Mouse (Mus musculus) liver, embryonic 14.5 days (tissue): Measurements from ENCODE around the gene Dnm1. TPM values are rescaled to one million over a fixed set of nuclear protein-coding genes. Genes with fewer than 3 reads are reported as not detected.

Source experiments
- ATAC-seq: fragments of 200-750 bp; cut with Nextera tagmentation; 2 replicates; pipeline ENCODE4 v1.8.0; 2017; ENCODE audit warnings: moderate number of reproducible peaks, mild to moderate bottlenecking, moderate library complexity; ENCODE audit not compliant: insufficient read depth
- DNase-seq, 3 experiments: peaks; one replicate each; pipeline ENCODE4 v3.0.0-alpha.2; 2012 to 2013; ENCODE audit warnings: low read depth in 3 of 3, low spot score in 3 of 3
- H3K27ac ChIP-seq: fragments of 300-500 bp; sonication (generic); 2 replicates; pipeline ENCODE4 v1.5.1; 2014; ENCODE audit warnings: moderate library complexity, mild to moderate bottlenecking, control low read depth, inconsistent platforms
- H3K27me3 ChIP-seq: fragments of 300-500 bp; sonication (generic); 2 replicates; pipeline ENCODE4 v1.6.1; 2014; ENCODE audit warnings: mild to moderate bottlenecking, low read length, moderate library complexity; ENCODE audit not compliant: control insufficient read depth, insufficient read depth
- H3K36me3 ChIP-seq: fragments of 300-500 bp; sonication (generic); replicated peaks from 2 replicates; pipeline ENCODE4 v1.6.1; 2014; ENCODE audit warnings: low read depth; ENCODE audit not compliant: control insufficient read depth, insufficient read depth
- H3K4me1 ChIP-seq, 2 experiments: fragments of 200-500 bp in 1 of 2; fragments of 300-500 bp in 1 of 2; sonication (generic) in 1 of 2; replicated peaks; 2 replicates each; pipeline ENCODE4 v1.6.1; 2012 to 2014; ENCODE audit warnings: antibody characterized with exemption in 1 of 2, inconsistent platforms in 1 of 2, low read length in 1 of 2; ENCODE audit not compliant: control insufficient read depth in 2 of 2, insufficient read depth in 2 of 2
- H3K4me2 ChIP-seq: fragments of 300-500 bp; sonication (generic); 2 replicates; pipeline ENCODE4 v1.6.1; 2014; ENCODE audit warnings: low read depth, mild to moderate bottlenecking, control low read depth, moderate library complexity
- H3K4me3 ChIP-seq, 2 experiments: fragments of 200-500 bp in 1 of 2; fragments of 300-500 bp in 1 of 2; sonication (generic) in 1 of 2; 2 replicates each; pipeline ENCODE4 v1.5.1; 2012 to 2014; ENCODE audit warnings: low read depth in 2 of 2, low read length in 2 of 2, mild to moderate bottlenecking in 2 of 2, control low read depth in 1 of 2, inconsistent platforms in 1 of 2, moderate library complexity in 1 of 2; ENCODE audit not compliant: insufficient read depth in 1 of 2
- H3K9ac ChIP-seq: fragments of 300-500 bp; sonication (generic); replicated peaks from 2 replicates; pipeline ENCODE4 v1.6.1; 2014; ENCODE audit warnings: mild to moderate bottlenecking, control low read depth, moderate library complexity
- H3K9me3 ChIP-seq: fragments of 300-500 bp; sonication (generic); 2 replicates; pipeline ENCODE4 v1.6.1; 2016; ENCODE audit warnings: low read length, mixed read lengths; ENCODE audit not compliant: control insufficient read depth
- CTCF ChIP-seq: IDR thresholded peaks from 2 replicates; pipeline ENCODE4 v1.5.1; 2016; ENCODE audit warnings: antibody characterized with exemption, low read depth, control low read depth
- EP300 ChIP-seq: IDR thresholded peaks from 2 replicates; pipeline ENCODE4 v1.6.1; 2016; ENCODE audit warnings: antibody characterized with exemption, low read depth
- WGBS: fragments of 180-500 bp; shearing (Covaris S2); extraction: QIAGEN DNeasy Blood & Tissue Kit; methylation state at CpG from one replicate; pipeline ENCODE4 v1.1.7; 2014; ENCODE audit not compliant: insufficient replicate concordance; 5-methylcytosine and 5-hydroxymethylcytosine counted together
- polyA plus RNA-seq, 2 experiments: library from polyadenylated mRNA; depleted of rRNA in 1 of 2; stranded (reverse) in 1 of 2; unstranded in 1 of 2; fragments of >200 nt; fragmentation: Nextera tagmentation in 1 of 2; extraction: Ambion mirVana in 1 of 2; gene quantifications; 2 replicates each; pipeline versions ENCODE4 v1.2.1 to v1.2.3; 2012 to 2014

Gene Dnm1
- polyA plus RNA-seq, 2 experiments = 0.43 to 2.9 TPM

DNA sequence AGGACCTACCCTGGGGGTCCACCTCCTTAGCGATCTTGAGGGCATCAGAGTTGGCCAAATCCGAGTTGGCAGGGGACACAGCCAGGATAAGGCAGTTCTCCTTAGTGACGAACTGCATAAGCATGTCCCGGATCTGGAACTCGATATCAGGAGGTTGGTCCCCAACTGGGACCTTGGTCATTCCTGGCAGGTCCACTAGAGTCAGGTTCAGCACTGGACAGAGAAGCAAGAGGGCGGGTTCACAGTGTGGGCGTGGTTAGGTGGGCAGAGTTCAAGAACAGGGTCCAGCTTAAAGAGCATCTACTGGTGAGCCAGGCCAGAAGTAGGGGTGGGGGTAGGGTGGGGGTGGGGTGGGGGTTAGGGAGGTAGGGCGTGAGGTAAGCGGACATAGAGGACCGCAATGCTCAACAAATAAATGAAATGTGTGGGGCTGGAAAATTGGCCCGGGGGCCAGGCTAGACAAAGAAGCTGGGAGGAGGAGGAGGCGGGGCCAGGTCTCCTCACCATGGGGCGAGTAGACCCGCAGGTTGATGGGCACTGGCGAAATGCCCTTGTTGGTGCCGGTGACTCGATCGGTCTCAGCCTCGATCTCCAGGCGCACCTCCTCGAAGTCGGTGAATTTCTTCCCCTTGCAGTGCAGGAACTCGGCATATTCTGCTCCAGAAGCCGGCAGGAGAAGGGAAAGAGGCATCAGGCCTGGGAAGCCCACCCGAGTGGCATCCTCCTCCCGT lies 13.1 kb downstream of the Dnm1 start:
- TF ChIP-seq EP300 = no peak
- no peak for TF ChIP-seq CTCF
- no peaks in the 10 kb centered on the region for H3K4me1 ChIP-seq
- H3K4me3 ChIP-seq = no peak overlapping the region
- DNase-seq (no peak), ATAC-seq (no peak)
- no peak overlapping the region for H3K4me2 ChIP-seq
- no peaks in the 10 kb centered on the region; the same call in 1 of the 2 replicates for H3K27me3 ChIP-seq
- H3K9me3 ChIP-seq = no peaks in the 10 kb centered on the region
- WGBS = 28% methylated on average over 26 of the region's 26 CpGs
- no peak overlapping the region for H3K9ac ChIP-seq
- no peaks in the 10 kb centered on the region for H3K36me3 ChIP-seq
- no peak overlapping the region for H3K27ac ChIP-seq

DNA sequence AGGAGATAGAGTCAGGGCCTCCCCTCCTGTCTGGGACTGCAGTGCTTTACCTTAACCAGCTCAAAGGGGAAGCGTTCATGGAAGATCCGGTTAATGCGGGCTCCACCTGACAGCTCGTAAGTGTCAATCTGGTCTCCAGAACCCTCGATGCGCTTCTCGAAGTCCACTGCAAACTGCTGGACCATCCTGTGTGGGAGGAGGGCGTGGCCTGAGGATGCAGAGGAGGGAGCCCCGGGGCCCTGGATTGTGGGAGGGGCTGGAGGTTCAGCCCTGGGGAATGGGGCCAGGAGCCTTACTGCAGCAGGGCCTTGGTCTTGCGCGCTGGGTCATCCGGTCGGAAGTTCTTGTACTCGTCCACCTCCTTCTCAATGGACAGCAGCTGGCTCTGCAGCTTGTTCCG lies 17.2 kb downstream of the Dnm1 start:
- Histone ChIP-seq H3K27ac (no peak overlapping the region), H3K4me2 (no peak overlapping the region), H3K9me3 (no peaks in the 10 kb centered on the region), H3K36me3 (no peaks in the 10 kb centered on the region), H3K9ac (no peak overlapping the region), H3K4me1 (no peaks in the 10 kb centered on the region), H3K27me3 (no peaks in the 10 kb centered on the region; the same call in 1 of the 2 replicates), H3K4me3 (no peak overlapping the region)
- TF ChIP-seq CTCF (no peak), EP300 (no peak)
- DNase-seq = no peak
- no peak for ATAC-seq
- 35% methylated on average over 15 of the region's 15 CpGs for WGBS

DNA sequence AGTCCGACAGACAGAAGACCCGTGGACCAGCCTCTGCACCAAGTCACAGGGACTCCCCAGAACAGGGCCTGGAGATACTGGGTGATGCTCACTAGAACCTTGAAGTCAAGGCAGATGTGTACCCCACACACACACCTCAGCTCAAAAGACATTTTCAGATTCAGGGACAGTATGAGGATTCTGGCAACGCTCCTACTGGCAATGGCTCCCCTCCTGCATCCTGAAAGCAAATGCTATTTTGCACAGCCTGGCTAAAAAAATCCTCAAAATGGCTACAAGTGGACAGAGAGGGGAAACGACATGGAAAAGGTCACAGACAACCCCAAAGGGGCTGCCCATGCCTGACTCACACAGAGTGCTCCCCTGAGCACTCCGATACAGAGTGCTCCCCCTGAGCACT lies 21.0 kb downstream of the Dnm1 start:
- Histone ChIP-seq H3K27ac (no peak overlapping the region), H3K4me2 (no peak overlapping the region), H3K27me3 (no peaks in the 10 kb centered on the region; the same call in 1 of the 2 replicates), H3K36me3 (no peaks in the 10 kb centered on the region), H3K9me3 (no peaks in the 10 kb centered on the region), H3K4me3 (no peak overlapping the region), H3K9ac (no peak overlapping the region), H3K4me1 (no peaks in the 10 kb centered on the region)
- ATAC-seq (no peak), DNase-seq (no peak)
- 60% methylated on average over 5 of the region's 5 CpGs for WGBS
- no peak for TF ChIP-seq EP300
- TF ChIP-seq CTCF = no peak

DNA sequence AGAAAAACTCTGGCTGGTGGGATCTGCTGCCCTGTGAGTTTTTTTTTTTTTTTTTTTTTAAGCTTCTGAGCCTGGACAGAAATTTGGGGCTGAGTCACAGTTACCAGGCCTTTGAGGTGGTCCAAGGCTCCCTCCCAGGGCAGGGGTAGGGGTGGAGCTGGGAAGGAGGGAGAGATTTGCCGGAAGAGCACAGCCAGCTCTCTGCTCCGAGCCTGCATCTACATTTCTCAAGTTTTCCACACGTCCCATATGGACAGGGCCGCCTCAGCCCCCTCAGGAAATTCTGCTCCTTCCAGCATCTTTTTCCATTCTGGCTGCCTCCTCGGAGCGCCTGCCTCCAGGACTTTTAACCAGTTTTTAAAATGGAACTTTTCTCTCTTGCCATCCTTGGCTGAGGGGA lies 23.6 kb downstream of the Dnm1 start:
- no peaks in the 10 kb centered on the region for H3K36me3 ChIP-seq
- no peak overlapping the region for H3K9ac ChIP-seq
- DNase-seq (no peak), ATAC-seq (no peak)
- H3K4me2 ChIP-seq = no peak overlapping the region
- no peaks in the 10 kb centered on the region for H3K9me3 ChIP-seq
- WGBS = 54% methylated on average over 6 of the region's 6 CpGs
- H3K27me3 ChIP-seq = no peaks in the 10 kb centered on the region
- H3K27ac ChIP-seq = no peak overlapping the region
- H3K4me3 ChIP-seq = no peak overlapping the region
- H3K4me1 ChIP-seq = peaks cover 0 to 2% of the 10 kb centered on the region in 2 experiments; a peak in 1 of 4 replicates
- TF ChIP-seq EP300 = no peak
- TF ChIP-seq CTCF = no peak

DNA sequence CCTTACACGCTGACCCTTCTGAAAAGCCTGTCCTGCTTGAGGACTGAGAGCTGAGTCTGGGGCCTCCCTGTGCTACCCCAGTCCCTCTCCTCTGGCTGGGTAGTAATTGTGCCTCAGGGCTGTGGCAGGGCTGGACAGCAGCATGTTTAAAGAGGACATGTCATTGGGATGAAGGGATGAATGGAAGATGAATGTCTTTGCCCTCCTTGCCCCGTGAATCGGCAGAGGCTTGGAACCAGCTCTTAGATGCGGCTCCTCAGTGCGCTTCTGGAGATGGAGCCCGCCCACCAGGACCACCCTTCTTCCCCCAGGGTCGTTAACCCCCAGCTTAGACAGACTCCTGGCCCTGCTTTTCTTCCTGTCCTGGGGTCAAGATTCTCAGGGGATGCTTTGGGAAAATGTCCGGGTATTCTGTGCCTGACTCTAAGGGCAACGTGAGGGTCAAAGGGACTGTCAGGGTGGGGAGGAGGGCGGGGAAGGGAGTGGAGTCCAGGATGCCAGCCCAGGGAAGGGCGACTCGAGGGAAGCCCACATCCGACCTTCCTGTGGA lies 24.2 kb downstream of the Dnm1 start:
- no peak overlapping the region for H3K4me2 ChIP-seq
- H3K9ac ChIP-seq = no peak overlapping the region
- no peaks in the 10 kb centered on the region for H3K27me3 ChIP-seq
- WGBS = 41% methylated on average over 13 of the region's 13 CpGs
- ATAC-seq (no peak), DNase-seq (no peak)
- H3K9me3 ChIP-seq = no peaks in the 10 kb centered on the region
- no peak overlapping the region for H3K4me3 ChIP-seq
- TF ChIP-seq CTCF (no peak), EP300 (no peak)
- no peaks in the 10 kb centered on the region for H3K36me3 ChIP-seq
- no peak overlapping the region for H3K27ac ChIP-seq
- H3K4me1 ChIP-seq = peaks cover 0 to 2% of the 10 kb centered on the region in 2 experiments; a peak in 1 of 4 replicates
